14 mouse cellular contexts compared by ENCODE assay signal in genomic region chr14:117921393-117922014, GRCm38 (mm10).
A peak's percentile ranks its signal among the peaks of the same experiment; 100 is the strongest.
DNase-seq lines count a peak whose midpoint lies in the region; ATAC-seq lines count a peak whose summit lies in the region.
"Had no signal": no experiment of that assay in that cellular context is flagged by ENCODE, and none has a peak within 500 bp of the region (broad histone marks: within the 10 kb centered on the region; RNA-seq: fewer than 3 reads in every experiment).

No protein-coding gene starts in this region.

- WGBS in kidney, embryonic 16.5 days = 46% methylated on average over 18 of the region's 18 CpGs
- WGBS in embryonic facial prominence, embryonic 10.5 days = 44% methylated on average over 18 of the region's 18 CpGs
- 25% methylated on average over 18 of the region's 18 CpGs for WGBS in limb, embryonic 13.5 days
- 66% methylated on average over 18 of the region's 18 CpGs for WGBS in hindbrain, embryonic 11.5 days

- H3K4me3 ChIP-seq in kidney, embryonic 16.5 days (ENCODE audit: low read length) = no peak overlapping the region
- H3K4me3 ChIP-seq in embryonic facial prominence, embryonic 10.5 days = no peak overlapping the region
- no peak overlapping the region for H3K4me3 ChIP-seq in limb, embryonic 13.5 days
- no peak overlapping the region for H3K4me3 ChIP-seq in hindbrain, embryonic 11.5 days (ENCODE audit: low read depth, low read length)
- H3K4me3 ChIP-seq: liver, embryonic 13.5 days; neural tube, embryonic 12.5 days had no signal

- no peak for DNase-seq in kidney, adult 8-10 months
- DNase-seq in embryo, embryonic 10.5 days (ENCODE audit: low spot score) = peak; percentile 54
- peak; percentile 54 for DNase-seq in embryonic facial prominence, embryonic 10.5 days (ENCODE audit: low spot score)
- DNase-seq in frontal cortex, postnatal 36 days (ENCODE audit: low spot score in 2 of 2) = no peak
- DNase-seq in hindbrain, embryonic 11.5 days (ENCODE audit: low spot score) = no peak
- DNase-seq: cerebellum, adult 9-11 months; heart, postnatal 10 days; layer of hippocampus, postnatal 36 days; liver, embryonic 13.5 days; right cerebral cortex, adult 18-20 months; thymus, adult 2 months had no signal

- no peaks in the 10 kb centered on the region for H3K36me3 ChIP-seq in kidney, embryonic 16.5 days (ENCODE audit: insufficient read depth, low read length)
- no peaks in the 10 kb centered on the region for H3K36me3 ChIP-seq in embryonic facial prominence, embryonic 10.5 days (replicated peaks)
- H3K36me3 ChIP-seq in limb, embryonic 13.5 days = no peaks in the 10 kb centered on the region
- H3K36me3 ChIP-seq in hindbrain, embryonic 11.5 days (ENCODE audit: control insufficient read depth, insufficient read depth, low read length) = no peaks in the 10 kb centered on the region
- H3K36me3 ChIP-seq: liver, embryonic 13.5 days; neural tube, embryonic 12.5 days had no signal

- peak overlapping the region; percentile 7; the same call in 1 of the 2 replicates for H3K4me2 ChIP-seq in kidney, embryonic 16.5 days (replicated peaks; ENCODE audit: low read depth, low read length)
- peak overlapping the region; percentile 50 for H3K4me2 ChIP-seq in limb, embryonic 13.5 days (replicated peaks)
- no peak overlapping the region for H3K4me2 ChIP-seq in hindbrain, embryonic 11.5 days (replicated peaks; ENCODE audit: low read depth, low read length)
- H3K4me2 ChIP-seq: liver, embryonic 13.5 days; neural tube, embryonic 12.5 days had no signal

- no peak overlapping the region for H3K27ac ChIP-seq in kidney, embryonic 16.5 days (ENCODE audit: low read length)
- H3K27ac ChIP-seq in embryonic facial prominence, embryonic 10.5 days (replicated peaks) = peak overlapping the region; percentile 68
- H3K27ac ChIP-seq in limb, embryonic 13.5 days = no peak overlapping the region
- no peak overlapping the region for H3K27ac ChIP-seq in hindbrain, embryonic 11.5 days (ENCODE audit: low read depth, low read length)
- H3K27ac ChIP-seq: liver, embryonic 13.5 days; neural tube, embryonic 12.5 days had no signal

- no peaks in the 10 kb centered on the region for H3K27me3 ChIP-seq in kidney, embryonic 16.5 days (ENCODE audit: insufficient read depth, low read length)
- no peaks in the 10 kb centered on the region for H3K27me3 ChIP-seq in embryonic facial prominence, embryonic 10.5 days (replicated peaks; ENCODE audit: low read depth, poor library complexity, severe bottlenecking)
- H3K27me3 ChIP-seq in limb, embryonic 13.5 days = peaks cover 12% of the 10 kb centered on the region; the same call in 1 of the 2 replicates
- no peaks in the 10 kb centered on the region for H3K27me3 ChIP-seq in hindbrain, embryonic 11.5 days (ENCODE audit: control insufficient read depth, insufficient read depth, low read length)
- H3K27me3 ChIP-seq: liver, embryonic 13.5 days; neural tube, embryonic 12.5 days had no signal

- H3K9me3 ChIP-seq in kidney, embryonic 16.5 days (ENCODE audit: low read length) = no peaks in the 10 kb centered on the region
- H3K9me3 ChIP-seq in embryonic facial prominence, embryonic 10.5 days = no peaks in the 10 kb centered on the region
- H3K9me3 ChIP-seq in limb, embryonic 13.5 days = no peaks in the 10 kb centered on the region
- H3K9me3 ChIP-seq in hindbrain, embryonic 11.5 days (ENCODE audit: control insufficient read depth, low read length) = no peaks in the 10 kb centered on the region
- H3K9me3 ChIP-seq: liver, embryonic 13.5 days; neural tube, embryonic 12.5 days had no signal

- no peak overlapping the region for H3K9ac ChIP-seq in kidney, embryonic 16.5 days (replicated peaks; ENCODE audit: low read length)
- no peak overlapping the region for H3K9ac ChIP-seq in limb, embryonic 13.5 days
- H3K9ac ChIP-seq in hindbrain, embryonic 11.5 days (ENCODE audit: low read depth, low read length) = no peak overlapping the region
- H3K9ac ChIP-seq: liver, embryonic 13.5 days; neural tube, embryonic 12.5 days had no signal

- no peaks in the 10 kb centered on the region for H3K4me1 ChIP-seq in kidney, embryonic 16.5 days (ENCODE audit: insufficient read depth, low read length)
- peaks cover 36% of the 10 kb centered on the region for H3K4me1 ChIP-seq in embryonic facial prominence, embryonic 10.5 days
- peaks cover 29% of the 10 kb centered on the region for H3K4me1 ChIP-seq in limb, embryonic 13.5 days
- H3K4me1 ChIP-seq in hindbrain, embryonic 11.5 days (replicated peaks; ENCODE audit: control insufficient read depth, insufficient read depth, low read length) = no peaks in the 10 kb centered on the region; the same call in 1 of the 2 replicates
- H3K4me1 ChIP-seq: liver, embryonic 13.5 days; neural tube, embryonic 12.5 days had no signal

- ATAC-seq in kidney, embryonic 16.5 days (ENCODE audit: low FRiP score, low TSS enrichment) = 0 out of 2 replicates have a peak, but pooled peaks have one; percentile 27
- peak; percentile 41; the same call in 1 of the 2 replicates for ATAC-seq in limb, embryonic 13.5 days (ENCODE audit: low FRiP score, low read depth)
- ATAC-seq in hindbrain, embryonic 11.5 days (ENCODE audit: low FRiP score) = no peak

Comparison
In these comparisons a context has a peak if more than half of its experiments do, and no peak if none do; other contexts are left out.
1. DNase-seq: peak in embryo, embryonic 10.5 days (single experiment) and embryonic facial prominence, embryonic 10.5 days (single experiment); none in kidney, adult 8-10 months (0 of 2), frontal cortex, postnatal 36 days (0 of 2) and hindbrain, embryonic 11.5 days (single experiment).